Mouse (Mus musculus) neutrophil, adult 83 days (primary cell): ENCODE data around the gene Magea5. TPM values are rescaled to one million over a fixed set of nuclear protein-coding genes. Genes with fewer than 3 reads are reported as not detected.

Experiments
- total RNA-seq, 2 experiments: library from RNA; stranded (reverse); gene quantifications; one replicate each; pipeline ENCODE4 v1.2.4; 2023

Magea5 gene
- not detected for total RNA-seq

DNA sequence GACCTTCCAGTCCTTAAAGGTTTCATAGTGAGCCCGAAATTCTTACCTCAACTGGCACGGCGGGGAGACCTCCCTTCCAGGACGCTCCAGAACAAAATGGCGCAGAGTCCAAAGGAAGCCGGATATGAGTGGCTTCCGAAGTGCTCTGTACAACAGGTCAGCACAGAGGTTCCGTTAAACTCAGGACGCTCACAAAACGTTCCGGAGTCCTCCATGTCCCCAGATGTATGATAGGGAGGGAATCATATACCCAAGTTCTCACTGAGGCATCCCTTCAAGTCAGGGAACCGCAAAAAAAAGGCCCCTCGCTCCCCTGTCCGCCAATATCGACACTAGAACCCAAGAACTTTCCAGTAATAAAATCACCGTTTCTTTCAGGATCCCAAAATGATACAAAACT is at the start of gene Magea5:
TSS of gene Magea5 (minus strand) at position 101 of the 400 bp plus-strand sequence.

DNA sequence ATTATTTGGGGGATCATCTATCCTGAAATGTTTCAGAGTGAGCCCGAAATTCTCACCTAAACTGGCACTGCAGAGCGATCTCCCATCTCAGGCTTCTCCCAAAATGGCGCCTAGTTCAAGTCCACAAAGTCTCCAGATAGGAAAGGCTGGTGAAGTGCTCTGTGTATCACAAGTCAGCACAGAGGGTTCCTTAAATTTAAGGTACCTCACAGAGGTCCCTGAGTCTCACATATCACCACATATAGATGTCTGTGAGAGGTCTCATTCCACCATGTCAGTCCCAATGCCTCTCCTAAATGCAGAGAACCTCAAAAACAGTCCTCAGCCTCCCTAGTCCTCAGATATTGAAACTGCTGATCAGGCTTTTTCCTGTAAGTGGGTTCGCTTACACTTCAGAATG is 30.6 kb upstream of the Magea5 start, which contains the start of gene Magea2:
TSS of gene Magea2 (minus strand) at position 101 of the 400 bp plus-strand sequence.

DNA sequence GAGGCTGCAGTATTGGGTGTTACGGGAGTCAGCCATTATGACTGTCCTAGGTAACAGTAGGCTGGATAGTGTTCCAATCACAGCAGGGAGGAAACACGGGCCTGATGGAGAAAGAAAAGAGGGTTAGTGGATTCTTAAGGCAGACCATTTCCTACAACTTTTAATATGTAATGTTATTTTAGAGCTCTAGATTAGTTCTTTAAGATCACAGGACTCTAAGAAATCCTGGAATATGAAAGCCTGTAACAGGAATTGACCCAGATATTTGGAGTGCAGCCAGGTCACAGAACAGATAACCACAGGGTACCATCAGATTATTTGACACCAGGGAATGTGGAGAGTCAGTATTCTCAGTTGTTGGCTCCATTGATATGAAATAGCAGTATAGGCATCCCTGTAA is 26.7 kb upstream of the Magea5 start, which contains the start of gene Magea1:
TSS of gene Magea1 (minus strand) at position 101 of the 400 bp plus-strand sequence.

Other genes with a start within 250 kb of the Magea5 start
- gene Cldn34b1, start 172.9 kb downstream of the Magea5 start, total RNA-seq, result not detected
- not detected for gene Magea6, start 127.2 kb downstream of the Magea5 start, total RNA-seq
- not detected for gene Magea3, start 113.6 kb downstream of the Magea5 start, total RNA-seq
- gene Magea8, start 67.3 kb downstream of the Magea5 start, total RNA-seq, result not detected
- gene Magea1, start 26.6 kb upstream of the Magea5 start, total RNA-seq, result not detected
- not detected for gene Magea2, start 30.5 kb upstream of the Magea5 start, total RNA-seq
- gene Cldn34b2, start 65.3 kb upstream of the Magea5 start, total RNA-seq, result not detected
- 100 to 1,000 TPM; 704 to 802 TPM for gene Sat1, start 153.3 kb upstream of the Magea5 start, total RNA-seq
- gene Acot9, start 199.3 kb upstream of the Magea5 start, total RNA-seq, result 10 to 100 TPM; 44.1 to 52.6 TPM